Mouse (Mus musculus) hematopoietic stem cell, adult 5-6 weeks (primary cell): Measurements from ENCODE around the gene Iqcf3. TPM values are rescaled to one million over a fixed set of nuclear protein-coding genes. Genes with fewer than 3 reads are reported as not detected.

ENCODE experiments used
- ATAC-seq, 2 experiments: fragments of 125-278 bp in 1 of 2; replicated peaks in 1 of 2; 2 replicates each; pipeline ENCODE4 v1.8.0; 2016 to 2017; ENCODE audit warnings: inconsistent platforms in 2 of 2, mild to moderate bottlenecking in 2 of 2, moderate number of reproducible peaks in 2 of 2, low read depth in 1 of 2, moderate TSS enrichment in 1 of 2; ENCODE audit not compliant: low FRiP score in 2 of 2, poor library complexity in 2 of 2, severe bottlenecking in 2 of 2, insufficient read depth in 1 of 2, low TSS enrichment in 1 of 2
- total RNA-seq: library from RNA; stranded (forward); fragments of 172-1452, 232-1000 nt; gene quantifications from 2 replicates; pipeline ENCODE4 v1.2.3, GENCODE M21; 2017

Gene Iqcf3
- total RNA-seq, 1 experiment from 2014 or later = not detected

DNA sequence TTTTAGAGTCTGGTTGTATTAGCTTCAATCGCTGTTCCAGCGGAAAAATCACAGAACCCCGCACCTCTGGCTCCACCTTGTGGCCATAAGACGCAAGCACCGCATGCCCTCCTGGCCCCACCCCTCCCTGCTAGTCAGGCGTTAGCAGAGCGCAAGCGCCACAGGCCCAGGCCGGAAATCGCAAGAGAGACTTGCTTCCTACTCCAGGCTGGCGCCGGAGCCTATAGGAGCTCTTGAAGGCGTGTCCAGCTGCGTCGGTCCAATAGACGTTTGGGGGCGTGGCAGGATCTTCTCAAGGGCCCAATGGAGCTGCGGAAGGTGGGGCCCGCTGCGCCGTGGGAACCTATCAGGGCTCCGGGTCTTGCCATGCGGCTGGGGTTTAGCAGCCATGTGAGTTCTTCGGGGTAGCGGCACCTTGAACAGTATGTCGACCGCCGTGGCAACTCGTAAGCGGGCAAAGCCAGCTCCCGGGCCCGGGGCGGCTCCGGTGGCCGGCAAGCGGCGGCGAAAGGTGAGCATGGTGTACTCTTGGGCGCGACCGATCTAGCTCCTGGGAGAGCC lies 84.4 kb downstream of the Iqcf3 start, which contains the start of gene Parp3:
Gene Parp3 (minus strand): TSS at position 26 of the 561 bp plus-strand sequence.
- ATAC-seq = peak; percentile 92 to 96

DNA sequence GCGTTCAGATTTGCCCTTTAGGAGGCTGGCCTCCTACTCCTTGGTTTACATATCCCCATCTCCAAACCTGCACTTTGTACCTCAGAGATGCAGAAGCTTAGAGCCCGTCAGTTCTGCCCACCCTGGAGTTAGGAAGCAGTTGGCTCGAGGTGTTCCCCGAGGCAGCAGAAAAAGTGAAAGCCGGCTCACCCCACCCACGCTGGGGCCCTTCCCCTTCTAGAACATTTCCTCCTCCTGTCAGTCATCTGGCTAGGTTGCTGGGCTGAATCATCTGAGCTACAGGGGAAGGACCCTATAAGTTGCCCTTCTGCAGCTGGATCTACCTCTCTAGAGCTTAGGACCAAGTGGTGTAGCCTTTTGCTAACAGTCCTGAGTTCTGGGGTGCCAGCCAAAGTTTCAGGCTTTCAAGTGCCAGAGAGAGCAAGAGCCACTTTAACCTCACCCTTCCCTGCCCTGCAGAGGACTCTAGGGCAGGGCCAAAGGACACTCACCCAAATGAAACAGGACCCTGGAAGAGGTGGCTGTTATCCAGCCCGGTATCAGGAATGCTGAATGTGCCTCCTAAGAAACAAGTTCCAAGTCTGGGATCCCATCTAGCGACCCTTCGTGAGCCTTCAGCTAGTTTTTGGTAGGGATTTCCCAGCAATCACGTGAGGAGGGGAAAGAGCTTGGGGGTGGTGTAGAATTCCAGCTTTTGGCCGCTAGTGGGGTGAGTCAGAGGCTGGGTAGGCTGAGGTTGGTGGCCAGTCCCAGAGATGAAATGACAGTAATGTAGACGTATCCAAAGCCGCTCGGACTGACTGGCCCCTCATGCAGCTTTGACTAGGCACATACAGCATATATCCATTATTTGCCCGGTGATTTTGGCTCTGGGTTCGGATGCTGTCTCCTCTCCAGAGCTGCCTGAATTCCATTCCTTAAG lies 85.2 kb downstream of the Iqcf3 start:
- peak; percentile 8 to 54 for ATAC-seq

DNA sequence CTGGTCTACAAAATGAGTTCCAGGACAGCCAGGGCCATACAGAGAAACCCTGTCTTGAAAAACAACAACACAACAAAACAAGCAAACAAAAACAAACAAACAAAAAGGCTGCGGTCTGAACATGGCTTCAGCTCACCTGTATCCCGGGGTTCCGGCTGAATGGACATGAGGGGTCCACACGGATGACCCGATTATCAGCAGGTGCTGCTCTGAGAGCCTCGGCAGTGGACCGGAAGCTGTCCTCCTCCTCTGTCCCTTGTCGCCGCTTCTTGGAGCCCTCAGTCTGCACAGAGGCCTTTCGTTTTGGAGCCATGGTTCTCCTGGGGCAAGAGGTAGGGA lies 85.8 kb downstream of the Iqcf3 start, which contains the start of gene Rrp9:
Gene Rrp9 (plus strand): TSS at position 301 of the 339 bp plus-strand sequence.
- no peak for ATAC-seq

DNA sequence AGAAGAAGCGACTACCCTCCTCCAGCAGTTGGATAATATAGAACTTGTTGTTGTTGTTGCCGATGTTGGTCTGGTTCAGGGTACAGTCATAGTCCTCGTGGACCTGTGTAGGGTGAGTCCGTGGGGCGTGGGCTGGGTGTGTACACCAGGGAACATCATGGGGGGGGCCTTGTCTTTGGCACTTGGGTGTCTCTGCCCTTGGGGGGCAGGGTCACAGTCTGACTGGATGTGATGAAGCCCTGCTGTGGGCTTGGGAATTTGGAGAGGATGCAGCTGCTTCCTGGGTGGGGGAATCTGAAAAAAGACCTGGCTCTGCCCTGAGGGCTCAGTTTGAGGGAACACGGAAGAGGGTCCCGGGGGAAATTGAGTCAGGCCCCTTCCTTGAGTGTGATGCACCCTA lies 86.4 kb downstream of the Iqcf3 start:
- no peak for ATAC-seq

DNA sequence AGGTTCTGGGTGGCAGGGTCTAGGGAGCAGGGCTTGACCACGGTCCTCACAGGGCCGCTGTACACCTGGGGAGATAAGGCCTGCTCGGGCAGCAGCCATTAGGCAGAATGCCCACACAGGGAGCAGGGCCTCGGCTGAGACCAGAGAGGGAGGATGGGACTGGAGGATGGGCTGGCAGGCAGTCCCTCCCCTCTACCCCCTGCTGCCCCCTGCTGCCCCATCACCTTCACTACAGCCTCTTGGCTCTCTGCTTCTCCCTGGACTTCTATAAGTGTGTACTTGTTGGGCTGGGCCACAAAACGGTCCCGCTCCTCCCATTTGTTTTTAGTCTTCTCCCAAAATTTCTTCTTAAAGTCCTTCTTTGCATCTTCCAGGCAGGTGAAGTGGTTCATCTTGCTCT lies 87.0 kb downstream of the Iqcf3 start:
- ATAC-seq = peak; percentile 20 to 39; a peak in 1 of 4 replicates

DNA sequence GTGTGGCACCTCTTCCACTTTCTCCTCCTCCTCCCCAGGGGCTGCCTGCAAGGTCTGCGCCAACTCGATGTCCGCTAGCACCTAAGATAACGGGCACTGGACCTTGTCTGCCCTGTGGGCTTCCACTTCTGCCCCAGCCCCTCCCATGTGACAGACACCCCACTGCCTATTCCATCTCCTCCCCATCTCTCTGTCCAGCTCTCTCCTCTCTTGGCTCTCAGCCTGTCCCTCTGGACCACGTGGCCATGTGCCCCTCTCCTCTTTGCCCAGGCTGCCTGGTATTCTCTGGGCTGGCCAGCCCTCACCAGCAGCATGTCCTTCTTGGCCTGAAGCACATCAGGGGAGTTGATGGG lies 87.7 kb downstream of the Iqcf3 start:
- no peak for ATAC-seq

DNA sequence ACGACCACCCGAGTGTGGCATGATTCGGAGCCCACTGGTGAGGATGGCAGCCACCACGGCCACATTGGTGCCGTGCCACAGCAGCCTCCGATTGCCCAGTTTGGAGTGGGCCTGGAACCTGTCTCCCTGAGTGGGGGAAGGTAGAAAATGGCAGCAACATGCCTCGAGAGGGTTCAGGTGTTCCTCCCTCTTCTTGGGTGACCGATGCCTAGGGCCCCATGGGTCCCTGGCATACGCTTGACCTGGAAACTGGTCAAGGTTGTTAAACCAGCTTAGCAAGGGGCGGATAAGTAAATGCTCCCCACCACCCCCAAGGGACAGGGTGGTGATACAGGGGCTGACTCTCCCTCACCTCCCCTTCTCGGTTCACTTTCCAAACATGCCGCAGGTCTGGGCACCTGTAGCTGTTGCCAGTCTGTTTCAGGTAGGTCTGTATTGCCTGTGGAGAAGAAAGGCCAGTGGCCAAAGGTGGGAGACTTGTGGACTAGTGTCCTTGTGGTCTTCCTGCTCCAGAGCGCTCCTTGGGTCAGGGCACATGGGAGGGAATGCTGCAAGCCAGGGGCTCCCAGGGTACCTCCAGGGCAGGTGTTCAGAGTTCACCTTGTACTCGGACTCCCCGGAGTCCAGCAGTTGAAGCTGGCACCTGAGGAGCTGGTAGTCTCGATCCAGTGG lies 88.2 kb downstream of the Iqcf3 start:
- ATAC-seq = no peak

DNA sequence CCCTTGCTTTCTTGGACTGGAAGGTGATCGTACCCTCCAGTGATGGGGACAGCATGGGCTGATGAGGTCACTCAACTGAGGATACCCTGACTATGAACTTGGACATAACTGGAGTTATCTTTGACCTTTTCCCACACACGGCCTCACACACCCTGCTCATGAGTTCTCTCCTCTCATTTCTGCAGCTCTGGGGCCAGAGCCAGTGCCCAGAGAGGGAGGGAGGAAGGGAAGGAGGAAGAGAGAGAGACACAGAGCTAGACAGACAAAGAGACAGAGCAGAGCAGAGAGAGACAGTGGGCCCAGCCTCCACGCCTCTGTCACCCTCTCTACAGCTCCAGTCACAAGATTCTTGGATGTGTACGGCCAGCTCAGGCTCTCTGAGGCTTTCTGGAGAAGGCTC lies 89.1 kb downstream of the Iqcf3 start:
- ATAC-seq = no peak

DNA sequence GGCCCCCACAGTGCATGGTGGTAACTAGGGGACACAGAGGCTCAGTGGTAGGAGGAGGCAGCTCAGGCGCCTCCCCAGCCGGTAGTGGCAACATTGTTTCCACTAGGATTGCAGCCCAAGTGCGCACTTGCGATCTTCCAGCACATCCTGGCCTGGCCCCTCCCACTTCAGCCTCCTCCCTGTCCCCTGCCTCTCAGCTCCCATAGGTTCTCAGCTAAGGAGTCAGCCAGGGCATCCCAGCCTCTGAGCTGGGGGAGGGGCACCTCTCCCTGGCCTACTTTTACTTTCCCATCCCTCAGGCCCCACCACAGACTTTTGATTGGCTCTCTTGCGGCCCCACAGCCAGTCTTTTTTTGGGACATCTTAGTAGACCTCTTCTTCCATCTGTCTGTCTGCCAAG lies 89.5 kb downstream of the Iqcf3 start:
- ATAC-seq = no peak

DNA sequence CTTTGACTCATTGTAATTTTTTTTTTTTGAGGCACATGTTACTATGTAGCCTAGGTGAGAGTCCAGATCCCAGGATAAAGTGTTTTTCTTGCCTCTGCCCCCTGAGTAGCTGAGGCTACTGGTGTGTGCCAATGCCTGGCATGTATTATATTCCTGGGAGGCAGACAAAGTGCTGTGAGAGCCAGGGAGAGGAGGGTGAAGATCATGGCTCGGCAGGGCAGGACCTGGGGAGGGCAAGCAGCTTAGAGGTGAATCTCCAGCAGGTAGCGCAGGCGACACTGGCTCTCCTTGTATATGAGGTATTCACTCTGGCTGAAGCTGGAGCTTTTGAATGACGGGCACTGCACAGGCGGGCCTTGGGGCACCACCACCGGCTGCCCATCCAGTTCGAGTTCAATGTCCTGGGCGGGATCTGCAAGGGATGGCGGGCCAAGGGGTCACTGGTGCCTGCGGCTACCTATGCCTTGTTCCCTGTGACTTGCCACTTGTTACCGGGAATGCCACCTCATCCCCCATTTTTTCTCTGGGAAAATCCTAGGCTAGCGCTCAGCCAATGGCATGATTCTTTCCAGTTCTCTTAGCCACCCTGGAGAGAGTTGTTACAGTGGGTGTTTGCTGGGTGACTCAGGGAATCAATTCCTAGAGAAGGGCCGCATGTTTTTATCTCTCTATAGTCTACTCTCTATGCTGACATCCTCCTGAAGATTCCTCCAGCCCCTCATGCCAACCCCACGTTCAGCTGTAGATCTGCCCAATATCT lies 90.3 kb downstream of the Iqcf3 start:
- no peak for ATAC-seq

DNA sequence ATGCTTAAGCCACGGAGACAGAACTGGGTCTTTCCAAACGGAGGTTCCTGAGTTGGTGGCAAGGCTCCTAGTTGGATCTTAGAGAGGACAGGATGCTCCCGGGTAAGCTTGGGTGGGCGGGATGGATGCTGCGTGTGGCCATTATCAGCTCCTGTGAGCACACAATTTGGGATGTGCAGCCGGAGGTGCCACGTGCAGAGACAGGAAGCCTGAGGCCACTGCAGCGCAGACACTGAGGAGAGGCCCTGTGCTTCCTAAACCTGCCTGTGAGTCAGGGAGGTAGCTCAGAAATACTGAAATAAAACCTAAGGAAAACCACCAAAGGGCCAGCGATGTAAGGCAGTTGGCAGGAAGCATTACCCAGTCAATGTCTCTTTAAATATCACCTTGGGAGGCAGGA lies 91.7 kb downstream of the Iqcf3 start:
- ATAC-seq = no peak

DNA sequence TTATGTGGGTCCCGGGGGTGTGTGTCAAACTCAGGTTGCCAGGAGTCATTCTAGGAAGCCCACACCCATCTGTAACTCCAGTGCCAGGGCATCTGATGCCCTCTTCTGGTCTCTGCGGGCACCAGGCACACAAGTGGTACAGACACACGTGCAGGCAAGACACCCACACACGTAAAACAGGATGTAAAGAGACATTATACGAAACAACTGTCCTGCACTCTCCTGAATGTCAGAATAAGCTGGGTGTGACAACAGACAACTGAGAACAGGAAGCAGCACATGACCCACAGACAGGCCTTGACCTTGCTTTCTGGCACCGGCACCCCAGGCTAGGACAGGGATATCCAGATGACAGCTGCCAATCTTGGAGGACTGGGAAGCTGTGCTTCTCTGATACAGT lies 92.1 kb downstream of the Iqcf3 start:
- no peak for ATAC-seq

DNA sequence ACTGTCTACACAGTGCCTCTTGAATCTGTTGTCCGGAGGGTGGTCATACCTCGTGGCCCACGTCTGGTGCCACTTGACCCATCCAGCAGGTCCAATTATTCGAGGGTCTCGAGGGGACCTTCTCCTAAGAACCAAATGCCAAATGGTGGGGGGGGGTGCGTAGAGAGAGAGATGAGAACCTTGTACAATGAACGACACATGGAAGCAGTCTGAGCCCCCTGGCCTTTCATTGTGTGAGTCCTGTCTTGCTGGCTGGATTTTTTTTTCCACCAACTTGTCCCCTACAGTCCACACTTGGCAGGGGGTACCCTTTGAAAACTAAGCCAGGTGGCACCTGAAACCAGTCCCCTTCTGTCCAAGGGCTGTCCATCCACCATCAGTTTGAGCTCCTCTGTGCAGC lies 93.7 kb downstream of the Iqcf3 start:
- no peak for ATAC-seq

DNA sequence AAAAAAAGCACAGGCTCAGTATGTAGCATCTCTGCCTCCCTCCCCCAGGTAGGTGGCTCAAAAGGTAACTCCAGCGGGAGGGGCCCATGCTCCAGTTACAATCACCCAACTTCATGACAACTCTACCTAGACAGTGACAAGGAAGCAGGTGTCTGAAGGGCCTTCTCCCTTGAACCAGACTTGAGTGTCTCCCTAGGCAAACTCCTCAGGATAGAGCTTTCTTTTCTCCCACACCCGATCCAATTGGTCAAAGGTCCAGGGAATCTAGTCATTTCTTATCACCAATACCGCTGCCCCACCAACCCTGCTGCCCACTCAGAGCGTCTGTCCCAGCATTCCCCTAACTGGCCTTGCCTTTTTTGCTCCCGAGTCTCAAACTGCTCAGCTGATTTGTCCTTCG lies 94.7 kb downstream of the Iqcf3 start:
- ATAC-seq = no peak

DNA sequence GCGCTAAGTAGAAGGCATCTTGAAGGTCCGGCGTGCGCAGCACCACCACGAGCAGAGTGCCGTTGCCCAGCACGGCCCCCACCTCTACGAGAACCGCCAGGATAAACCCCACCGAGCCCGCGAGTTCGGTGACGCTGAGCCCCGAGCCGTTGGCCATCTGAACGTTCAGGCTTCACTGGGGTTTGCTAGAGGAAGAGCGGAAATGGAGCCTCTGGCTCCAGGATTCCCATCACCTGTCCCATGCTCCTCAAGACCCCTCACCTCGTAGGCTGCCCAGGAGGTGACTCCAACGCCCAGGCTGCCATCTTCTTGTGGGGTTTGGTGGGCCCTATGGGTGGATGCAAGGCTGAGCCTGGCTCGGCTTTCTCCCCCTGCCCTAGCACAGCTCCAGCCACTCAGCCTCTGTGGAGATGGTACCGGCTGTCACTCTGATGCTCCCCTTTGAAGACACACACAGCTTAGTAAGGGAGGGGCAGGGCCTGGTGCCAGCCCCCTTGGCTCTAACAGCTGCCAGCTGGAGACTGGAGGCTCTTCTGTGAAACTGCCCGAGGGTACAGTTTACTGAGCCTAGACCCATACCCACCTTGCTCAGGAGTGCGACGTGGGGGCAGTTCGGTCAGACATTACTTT lies 95.7 kb downstream of the Iqcf3 start, which contains the start of gene Gpr62:
Gene Gpr62 (minus strand): TSS at position 368 of the 630 bp plus-strand sequence.
- ATAC-seq = no peak; a peak in 1 of 4 replicates

DNA sequence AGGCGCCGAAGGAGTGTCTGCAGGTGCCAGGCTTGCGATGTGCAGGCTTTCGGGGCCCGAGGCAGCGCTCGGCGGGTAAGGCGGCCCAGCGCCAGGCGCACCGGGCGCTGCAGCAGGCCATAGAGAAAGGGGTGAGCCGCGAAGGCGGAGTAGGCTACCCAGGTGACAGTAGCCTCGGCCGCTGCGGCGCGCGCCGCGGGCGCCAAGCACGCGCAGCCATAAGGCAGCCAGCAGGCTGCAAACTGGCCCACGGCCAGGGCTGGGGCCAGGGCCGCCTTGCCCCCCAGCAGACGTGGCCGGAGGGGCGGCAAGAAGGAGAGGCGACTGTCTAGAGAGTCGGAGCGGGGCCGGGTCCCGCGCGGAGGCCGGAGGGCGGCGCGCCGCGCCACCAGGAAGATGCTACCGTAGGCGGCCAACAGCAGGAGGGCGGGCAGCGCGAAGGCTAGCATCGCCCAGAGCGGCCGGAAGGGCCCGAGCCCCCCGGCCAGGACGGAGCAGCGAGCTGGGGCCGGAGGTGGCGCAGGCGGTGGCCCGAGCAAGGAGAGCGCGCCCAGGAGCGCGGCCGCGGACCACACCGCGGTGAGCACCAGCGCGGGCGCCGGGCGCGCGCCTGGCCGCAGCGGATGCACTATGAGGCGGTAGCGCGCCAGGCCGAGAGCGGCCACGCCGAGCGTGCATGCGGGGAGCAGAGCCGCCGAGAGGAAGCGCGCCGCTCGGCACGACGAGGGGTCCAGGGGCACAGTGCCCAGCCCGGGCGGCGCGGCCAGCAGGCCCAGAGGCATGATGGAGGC lies 96.5 kb downstream of the Iqcf3 start:
- peak; percentile 23 to 33; a peak in 2 of 4 replicates for ATAC-seq
